Mouse (Mus musculus) liver, adult (tissue): ENCODE measurements around the gene Kbtbd3.

Experiments
- GATA4 ChIP-seq: IDR thresholded peaks from 2 replicates; pipeline ENCODE4 v1.6.1; 2014; ENCODE audit warnings: mild to moderate bottlenecking, low read length; ENCODE audit not compliant: insufficient replicate concordance

Gene Kbtbd3

GRCm38 (mm10) chr9:4376640-4377120, 67.0 kb downstream of the Kbtbd3 start:
- no peak for TF ChIP-seq GATA4
